Mouse (Mus musculus) ES-Bruce4 (cell line): ENCODE measurements around the gene Tpsb2. TPM values are rescaled to one million over a fixed set of nuclear protein-coding genes. Genes with fewer than 3 reads are reported as not detected.

ENCODE experiments used
- H3K27ac ChIP-seq: 2 replicates; pipeline ENCODE4 v1.5.1; 2012; ENCODE audit warnings: low read length, inconsistent platforms; ENCODE audit not compliant: insufficient read depth
- H3K27me3 ChIP-seq: 2 replicates; pipeline ENCODE4 v1.6.1; 2012; ENCODE audit warnings: mild to moderate bottlenecking, low read length, inconsistent platforms; ENCODE audit not compliant: control insufficient read depth, poor library complexity, insufficient read depth, severe bottlenecking
- H3K36me3 ChIP-seq: 2 replicates; pipeline ENCODE4 v1.6.1; 2012; ENCODE audit warnings: inconsistent platforms, mild to moderate bottlenecking, low read length, moderate library complexity; ENCODE audit not compliant: control insufficient read depth, poor library complexity, insufficient read depth, severe bottlenecking
- H3K4me1 ChIP-seq: one replicate; pipeline ENCODE4 v1.8.1; 2011; ENCODE audit warnings: low read length; ENCODE audit not compliant: control insufficient read depth, insufficient read depth
- H3K4me3 ChIP-seq: 2 replicates; pipeline ENCODE4 v1.5.1; 2011; ENCODE audit warnings: low read depth, mild to moderate bottlenecking, low read length
- H3K9ac ChIP-seq: 2 replicates; pipeline ENCODE4 v1.6.1; 2012; ENCODE audit warnings: low read depth, mild to moderate bottlenecking, inconsistent platforms; ENCODE audit not compliant: poor library complexity, severe bottlenecking
- H3K9me3 ChIP-seq: replicated peaks from 2 replicates; pipeline ENCODE4 v1.6.1; 2012; ENCODE audit warnings: mild to moderate bottlenecking, low read length, inconsistent platforms; ENCODE audit not compliant: control insufficient read depth, poor library complexity, insufficient read depth, severe bottlenecking
- CTCF ChIP-seq: IDR thresholded peaks from one replicate; pipeline ENCODE4 v1.8.1; 2011; ENCODE audit warnings: low read depth, low read length
- EP300 ChIP-seq: IDR thresholded peaks from 2 replicates; pipeline ENCODE4 v1.6.1; 2011; ENCODE audit warnings: low read depth, low read length; ENCODE audit not compliant: insufficient read depth
- POLR2A ChIP-seq: IDR thresholded peaks from one replicate; pipeline ENCODE4 v1.8.1; 2011; ENCODE audit warnings: low read length; ENCODE audit not compliant: insufficient read depth
- polyA plus RNA-seq: library from polyadenylated mRNA; stranded (reverse); fragments of >200 nt; gene quantifications from 2 replicates; pipeline ENCODE4 v1.2.4, GENCODE M21; 2011; ENCODE audit warnings: low read depth; ENCODE audit not compliant: missing spikeins, insufficient read depth, insufficient read length

The Tpsb2 gene
- polyA plus RNA-seq, 1 experiment, result not detected

DNA sequence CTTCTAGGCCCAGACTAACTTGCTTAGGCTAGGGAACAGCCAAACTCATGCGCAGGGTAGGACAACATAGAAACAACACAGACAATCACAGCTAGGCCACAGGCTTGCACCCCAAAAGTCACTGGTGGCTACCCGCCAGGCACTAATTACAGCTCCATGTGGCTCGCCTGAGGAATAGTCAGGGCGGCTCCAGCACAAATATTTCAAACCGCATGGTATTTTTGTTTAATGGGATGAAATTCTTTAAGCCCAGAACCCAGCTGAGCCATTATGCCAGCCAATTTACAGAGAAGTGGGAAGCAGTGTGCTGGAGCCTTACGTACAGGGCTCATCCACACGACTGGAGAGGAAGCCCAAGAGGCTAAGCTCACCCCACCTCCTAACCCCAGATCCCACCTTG, 43.5 kb downstream of the Tpsb2 start:
- no peaks in the 10 kb centered on the region for H3K36me3 ChIP-seq
- no peak for TF ChIP-seq CTCF
- TF ChIP-seq POLR2A, result no peak
- TF ChIP-seq EP300, result no peak
- no peaks in the 10 kb centered on the region for H3K27me3 ChIP-seq
- H3K4me3 ChIP-seq, result no peak overlapping the region
- H3K4me1 ChIP-seq, result no peaks in the 10 kb centered on the region
- H3K27ac ChIP-seq, result no peak overlapping the region
- no peak overlapping the region for H3K9ac ChIP-seq
- no peaks in the 10 kb centered on the region for H3K9me3 ChIP-seq

DNA sequence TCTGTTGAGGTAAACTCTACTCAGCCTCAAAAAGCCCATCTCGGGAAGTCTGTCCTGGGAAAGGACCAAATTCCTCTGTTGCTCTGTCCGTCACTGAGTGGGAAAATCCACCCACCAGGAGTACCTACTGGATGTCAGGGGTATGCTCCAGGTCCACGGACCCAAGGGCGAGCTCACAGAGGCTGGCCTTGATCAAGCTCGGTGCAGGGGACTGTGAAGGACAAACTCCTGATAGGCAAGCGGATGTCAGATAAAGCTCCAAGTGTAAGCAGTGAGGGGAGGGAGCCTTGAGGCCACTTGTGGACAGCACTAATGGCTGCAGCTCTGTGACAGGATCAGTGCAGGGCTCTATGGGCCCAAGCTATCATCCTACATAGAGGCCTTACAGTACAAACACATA, 44.1 kb downstream of the Tpsb2 start:
- Histone ChIP-seq H3K27me3 (no peaks in the 10 kb centered on the region), H3K36me3 (no peaks in the 10 kb centered on the region), H3K9ac (no peak overlapping the region), H3K27ac (no peak overlapping the region), H3K9me3 (no peaks in the 10 kb centered on the region), H3K4me3 (no peak overlapping the region), H3K4me1 (no peaks in the 10 kb centered on the region)
- TF ChIP-seq CTCF (no peak), POLR2A (no peak), EP300 (no peak)

DNA sequence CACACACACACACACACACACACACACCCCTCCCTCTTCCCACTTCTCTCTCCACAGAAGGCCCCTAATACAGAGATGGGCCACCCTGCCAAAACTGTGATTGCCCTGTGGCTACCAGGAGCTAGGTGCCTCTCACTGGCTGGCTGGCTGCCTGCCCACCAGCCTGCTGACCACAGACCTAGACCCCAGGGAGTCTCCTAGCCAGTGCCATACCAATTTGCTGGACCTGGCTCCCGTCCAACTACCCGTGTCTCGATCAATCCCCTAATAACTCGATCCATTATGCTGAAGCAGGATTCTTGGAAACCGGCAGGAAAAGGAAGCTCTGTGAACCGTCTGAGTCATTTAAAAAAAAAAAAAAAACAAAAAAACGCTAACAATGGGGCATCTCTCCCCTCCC, 44.7 kb downstream of the Tpsb2 start:
- H3K4me1 ChIP-seq, result no peaks in the 10 kb centered on the region
- no peak overlapping the region for H3K9ac ChIP-seq
- no peak for TF ChIP-seq POLR2A
- no peak for TF ChIP-seq EP300
- no peak for TF ChIP-seq CTCF
- H3K27ac ChIP-seq, result no peak overlapping the region
- H3K4me3 ChIP-seq, result no peak overlapping the region
- no peaks in the 10 kb centered on the region for H3K9me3 ChIP-seq
- no peaks in the 10 kb centered on the region for H3K27me3 ChIP-seq
- no peaks in the 10 kb centered on the region for H3K36me3 ChIP-seq

DNA sequence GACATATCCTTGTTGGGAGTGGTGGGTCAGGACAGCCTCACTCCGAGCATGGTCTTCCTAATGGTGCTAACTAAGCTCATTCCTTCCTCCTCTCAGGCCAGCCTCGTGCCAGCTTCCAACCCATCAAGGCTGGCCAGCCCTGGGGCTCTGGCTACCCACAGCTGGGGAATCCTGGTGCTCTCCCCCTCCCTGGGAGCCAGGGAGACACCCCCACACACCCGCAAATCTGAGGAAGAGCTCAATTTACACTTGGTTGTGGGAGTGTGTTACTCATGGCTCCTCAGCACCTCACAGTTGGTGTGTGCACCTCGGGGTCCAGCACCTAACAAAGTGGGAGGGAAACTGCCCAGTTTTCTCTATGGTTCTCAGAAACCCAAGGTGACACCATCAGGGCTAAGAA, 45.1 kb downstream of the Tpsb2 start:
- TF ChIP-seq POLR2A (no peak), EP300 (no peak), CTCF (no peak)
- Histone ChIP-seq H3K27ac (no peak overlapping the region), H3K36me3 (no peaks in the 10 kb centered on the region), H3K9me3 (no peaks in the 10 kb centered on the region), H3K4me1 (no peaks in the 10 kb centered on the region), H3K9ac (no peak overlapping the region), H3K4me3 (no peak overlapping the region), H3K27me3 (no peaks in the 10 kb centered on the region)

DNA sequence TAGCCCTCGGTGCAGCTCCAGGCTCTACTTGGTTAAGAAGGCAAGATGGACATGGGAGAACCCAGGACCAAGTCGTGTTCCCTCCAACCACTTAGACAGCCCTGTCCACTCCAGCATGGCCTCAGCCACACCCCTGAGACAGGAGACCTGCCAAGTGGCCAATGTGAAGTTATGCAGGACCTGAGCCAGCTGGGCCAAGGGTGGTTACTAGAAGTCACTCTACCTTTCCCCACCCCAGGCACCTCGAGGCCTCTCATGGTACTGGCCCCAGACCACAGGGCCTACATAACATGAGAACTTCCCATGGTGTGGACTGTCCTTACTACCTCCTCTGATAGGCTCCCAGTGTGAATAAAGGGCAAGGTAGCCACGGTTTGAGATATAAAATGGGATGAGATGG, 48.1 kb downstream of the Tpsb2 start:
- no peaks in the 10 kb centered on the region for H3K27me3 ChIP-seq
- H3K9me3 ChIP-seq, result no peaks in the 10 kb centered on the region
- no peak overlapping the region for H3K9ac ChIP-seq
- H3K36me3 ChIP-seq, result no peaks in the 10 kb centered on the region
- H3K4me1 ChIP-seq, result no peaks in the 10 kb centered on the region
- no peak overlapping the region for H3K27ac ChIP-seq
- TF ChIP-seq EP300, result no peak
- TF ChIP-seq CTCF, result no peak
- no peak for TF ChIP-seq POLR2A
- no peak overlapping the region for H3K4me3 ChIP-seq

DNA sequence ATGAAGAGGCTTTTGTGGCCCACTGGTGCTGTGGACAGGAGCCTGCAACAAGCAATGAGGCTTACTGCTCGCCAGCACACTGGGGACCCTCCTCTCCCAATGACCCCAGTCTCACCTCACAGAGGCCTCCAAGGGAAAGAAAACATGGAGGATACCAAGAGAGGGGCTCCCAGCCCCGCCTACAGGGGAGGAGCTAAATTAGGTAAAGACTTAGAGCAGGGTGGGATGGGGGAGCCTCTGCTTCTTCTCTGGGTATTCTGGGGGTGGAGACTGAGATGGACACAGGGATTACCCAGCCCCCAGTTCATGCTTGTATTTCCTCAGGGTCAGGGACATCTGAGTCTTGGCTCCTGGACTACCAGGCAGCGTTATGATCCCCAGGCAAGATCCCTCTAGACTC, 48.8 kb downstream of the Tpsb2 start:
- Histone ChIP-seq H3K27me3 (no peaks in the 10 kb centered on the region), H3K9ac (no peak overlapping the region), H3K9me3 (no peaks in the 10 kb centered on the region), H3K36me3 (no peaks in the 10 kb centered on the region), H3K4me1 (no peaks in the 10 kb centered on the region), H3K27ac (no peak overlapping the region), H3K4me3 (no peak overlapping the region)
- TF ChIP-seq EP300, result no peak
- no peak for TF ChIP-seq POLR2A
- no peak for TF ChIP-seq CTCF

DNA sequence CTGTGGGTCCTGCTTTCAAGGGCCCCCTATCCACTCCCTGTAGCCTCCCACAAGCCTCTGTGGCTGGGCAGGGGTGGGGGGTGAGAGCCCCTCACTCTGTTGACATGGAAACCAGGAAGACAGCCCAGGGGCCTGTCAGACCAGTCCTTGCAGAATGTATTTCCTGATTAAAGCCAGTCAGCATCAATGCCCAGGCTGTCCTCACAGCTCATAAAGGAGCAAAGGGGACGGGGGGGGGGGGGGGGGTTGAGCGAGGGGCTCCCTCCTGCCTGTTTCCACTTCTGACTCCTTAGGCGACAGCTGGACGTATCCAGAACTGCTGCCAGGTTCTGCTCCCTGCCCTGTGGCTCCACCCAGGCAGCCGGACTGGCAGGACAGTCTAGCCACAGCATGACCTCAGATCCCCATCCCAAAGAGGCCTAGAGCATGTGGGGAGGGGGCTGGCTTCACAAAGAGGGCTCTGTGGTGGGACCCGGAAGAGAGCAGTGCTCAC, 49.4 kb downstream of the Tpsb2 start:
- no peaks in the 10 kb centered on the region for H3K27me3 ChIP-seq
- H3K4me3 ChIP-seq, result no peak overlapping the region
- H3K4me1 ChIP-seq, result no peaks in the 10 kb centered on the region
- no peak overlapping the region for H3K27ac ChIP-seq
- H3K36me3 ChIP-seq, result no peaks in the 10 kb centered on the region
- H3K9ac ChIP-seq, result no peak overlapping the region
- H3K9me3 ChIP-seq, result no peaks in the 10 kb centered on the region
- TF ChIP-seq CTCF (no peak), POLR2A (no peak), EP300 (no peak)
